Mouse (Mus musculus) liver, adult 2 months (tissue): Measurements from ENCODE around the gene Polk. TPM values are rescaled to one million over a fixed set of nuclear protein-coding genes. Genes with fewer than 3 reads are reported as not detected.

ENCODE experiments used
- DNase-seq: peaks from one replicate; pipeline ENCODE4 v3.0.0-alpha.2; 2011; ENCODE audit warnings: low read depth, low spot score; ENCODE audit errors: extremely low read depth
- H3K27ac ChIP-seq: fragments of 200-500 bp; replicated peaks from 2 replicates; pipeline ENCODE4 v1.5.1; 2012; ENCODE audit warnings: low read depth, mild to moderate bottlenecking, control low read depth, inconsistent platforms, low read length; ENCODE audit not compliant: insufficient read depth
- H3K27me3 ChIP-seq: fragments of 200-500 bp; 2 replicates; pipeline ENCODE4 v1.6.1; 2012; ENCODE audit warnings: mild to moderate bottlenecking, moderate library complexity, low read length, inconsistent platforms; ENCODE audit not compliant: control insufficient read depth, insufficient read depth
- H3K36me3 ChIP-seq: fragments of 200-500 bp; 2 replicates; pipeline ENCODE4 v1.6.1; 2012; ENCODE audit warnings: low read length, inconsistent platforms; ENCODE audit not compliant: control insufficient read depth, insufficient read depth
- H3K4me1 ChIP-seq: fragments of 200-500 bp; 2 replicates; pipeline ENCODE4 v1.6.1; 2011; ENCODE audit warnings: low read length; ENCODE audit not compliant: control insufficient read depth, insufficient read depth
- H3K4me3 ChIP-seq: fragments of 200-500 bp; 2 replicates; pipeline ENCODE4 v1.5.1; 2011; ENCODE audit warnings: low read depth, mild to moderate bottlenecking, control low read depth, low read length, moderate library complexity; ENCODE audit not compliant: insufficient read depth
- H3K79me2 ChIP-seq: fragments of 200-500 bp; 2 replicates; pipeline ENCODE4 v1.6.1; 2012; ENCODE audit warnings: inconsistent platforms, mild to moderate bottlenecking, low read length, moderate library complexity; ENCODE audit not compliant: control insufficient read depth, insufficient read depth
- H3K9ac ChIP-seq: fragments of 200-500 bp; 2 replicates; pipeline ENCODE4 v1.6.1; 2012; ENCODE audit warnings: low read depth, mild to moderate bottlenecking, control low read depth, inconsistent platforms, low read length
- CTCF ChIP-seq: fragments of 200-500 bp; IDR thresholded peaks from 2 replicates; pipeline ENCODE4 v1.5.1; 2011; ENCODE audit warnings: low read depth, low read length, control low read depth
- POLR2A ChIP-seq: fragments of 200-500 bp; IDR thresholded peaks from 2 replicates; pipeline ENCODE4 v1.6.1; 2011; ENCODE audit warnings: low read length, control low read depth; ENCODE audit not compliant: insufficient read depth; ENCODE audit errors: extremely low read depth
- WGBS: fragments of 180-500 bp; shearing (Covaris S2); methylation state at CpG from one replicate; pipeline ENCODE4 v1.1.7; 2018; 5-methylcytosine and 5-hydroxymethylcytosine counted together
- polyA plus RNA-seq: library from polyadenylated mRNA; depleted of rRNA; stranded (reverse); fragments of >200 nt; gene quantifications from 2 replicates; pipeline ENCODE4 v1.2.3, GENCODE M21; 2012
- total RNA-seq: library from RNA; depleted of rRNA; stranded (reverse); fragments of >200 nt; gene quantifications from 2 replicates; pipeline ENCODE4 v1.2.3, GENCODE M21; 2014

Gene Polk
- total and polyA plus RNA-seq, 2 experiments: 0.75 to 6.5 TPM

- WGBS: 79% methylated on average over 11 of the region's 11 CpGs
- H3K4me3 ChIP-seq: no peak overlapping the region
- peaks cover 4% of the 10 kb centered on the region; the same call in 1 of the 2 replicates for H3K4me1 ChIP-seq
- H3K9ac ChIP-seq: no peak overlapping the region
- no peaks in the 10 kb centered on the region for H3K27me3 ChIP-seq
- DNase-seq: no peak
- no peaks in the 10 kb centered on the region for H3K36me3 ChIP-seq
- no peak for TF ChIP-seq POLR2A
- no peak for TF ChIP-seq CTCF
- H3K79me2 ChIP-seq: peaks cover 7% of the 10 kb centered on the region; the same call in 1 of the 2 replicates
- no peak overlapping the region for H3K27ac ChIP-seq
Measured at GRCm38 (mm10) chr13:96527856-96528255, 14.5 kb downstream of the Polk start.

GRCm38 (mm10) chr13:96527022-96527421 is 15.4 kb downstream of the Polk start:
- WGBS: 85% methylated on average over 3 of the region's 3 CpGs
- no peak overlapping the region for H3K9ac ChIP-seq

GRCm38 (mm10) chr13:96521294-96521693 is 21.1 kb downstream of the Polk start:
- TF ChIP-seq CTCF (no peak), POLR2A (no peak)
- WGBS: 95% methylated on average over 3 of the region's 3 CpGs
- H3K27me3 ChIP-seq: no peaks in the 10 kb centered on the region
- peaks cover 4% of the 10 kb centered on the region; the same call in 1 of the 2 replicates for H3K4me1 ChIP-seq
- no peak overlapping the region for H3K27ac ChIP-seq
- DNase-seq: no peak
- no peak overlapping the region for H3K4me3 ChIP-seq
- H3K9ac ChIP-seq: no peak overlapping the region
- no peaks in the 10 kb centered on the region; the same call in 1 of the 2 replicates for H3K79me2 ChIP-seq
- H3K36me3 ChIP-seq: no peaks in the 10 kb centered on the region; the same call in 1 of the 2 replicates

More at GRCm38 (mm10) chr13:96527022-96527421, 15.4 kb downstream of the Polk start:
- no peak for DNase-seq
- no peak for TF ChIP-seq POLR2A
- no peak for TF ChIP-seq CTCF
- no peaks in the 10 kb centered on the region for H3K36me3 ChIP-seq
- peaks cover 5% of the 10 kb centered on the region; the same call in 1 of the 2 replicates for H3K79me2 ChIP-seq
- no peak overlapping the region for H3K4me3 ChIP-seq
- no peaks in the 10 kb centered on the region for H3K27me3 ChIP-seq
- H3K4me1 ChIP-seq: peaks cover 6% of the 10 kb centered on the region; the same call in 1 of the 2 replicates
- H3K27ac ChIP-seq: no peak overlapping the region

GRCm38 (mm10) chr13:96517335-96517734 is 25.0 kb downstream of the Polk start:
- Histone ChIP-seq H3K9ac (no peak overlapping the region), H3K27me3 (no peaks in the 10 kb centered on the region), H3K36me3 (peaks cover 2% of the 10 kb centered on the region; the same call in 1 of the 2 replicates), H3K4me3 (no peak overlapping the region), H3K27ac (no peak overlapping the region), H3K79me2 (no peaks in the 10 kb centered on the region; the same call in 1 of the 2 replicates), H3K4me1 (peaks cover 4% of the 10 kb centered on the region; the same call in 1 of the 2 replicates)
- 94% methylated on average over 2 of the region's 2 CpGs for WGBS
- no peak for TF ChIP-seq CTCF
- TF ChIP-seq POLR2A: no peak
- no peak for DNase-seq

DNA sequence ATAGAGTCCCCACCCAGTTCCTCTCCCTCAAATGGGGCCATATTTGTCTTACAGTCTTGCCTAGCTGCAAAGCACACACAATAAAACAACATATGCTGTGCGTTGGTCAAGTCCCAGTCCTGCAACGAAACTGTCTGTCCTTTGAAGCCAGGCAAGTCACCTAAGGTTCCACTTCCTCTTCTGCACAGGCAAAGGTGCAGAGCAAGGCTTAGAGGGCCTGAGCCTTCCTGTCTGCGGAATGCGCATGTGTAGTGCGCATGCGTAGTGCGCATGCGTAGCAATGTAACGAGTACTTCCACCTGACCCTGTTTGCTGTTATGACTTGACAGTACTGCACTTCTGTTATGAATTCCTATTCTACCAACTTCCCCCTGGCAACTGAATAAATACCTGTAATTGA is 26.1 kb downstream of the Polk start:
- H3K27ac ChIP-seq: no peak overlapping the region
- DNase-seq: no peak
- WGBS: 94% methylated on average over 9 of the region's 9 CpGs
- H3K36me3 ChIP-seq: peaks cover 2% of the 10 kb centered on the region; the same call in 1 of the 2 replicates
- H3K79me2 ChIP-seq: no peaks in the 10 kb centered on the region; the same call in 1 of the 2 replicates
- H3K4me1 ChIP-seq: no peaks in the 10 kb centered on the region
- no peaks in the 10 kb centered on the region for H3K27me3 ChIP-seq
- H3K4me3 ChIP-seq: no peak overlapping the region
- H3K9ac ChIP-seq: no peak overlapping the region
- TF ChIP-seq CTCF (no peak), POLR2A (no peak)

DNA sequence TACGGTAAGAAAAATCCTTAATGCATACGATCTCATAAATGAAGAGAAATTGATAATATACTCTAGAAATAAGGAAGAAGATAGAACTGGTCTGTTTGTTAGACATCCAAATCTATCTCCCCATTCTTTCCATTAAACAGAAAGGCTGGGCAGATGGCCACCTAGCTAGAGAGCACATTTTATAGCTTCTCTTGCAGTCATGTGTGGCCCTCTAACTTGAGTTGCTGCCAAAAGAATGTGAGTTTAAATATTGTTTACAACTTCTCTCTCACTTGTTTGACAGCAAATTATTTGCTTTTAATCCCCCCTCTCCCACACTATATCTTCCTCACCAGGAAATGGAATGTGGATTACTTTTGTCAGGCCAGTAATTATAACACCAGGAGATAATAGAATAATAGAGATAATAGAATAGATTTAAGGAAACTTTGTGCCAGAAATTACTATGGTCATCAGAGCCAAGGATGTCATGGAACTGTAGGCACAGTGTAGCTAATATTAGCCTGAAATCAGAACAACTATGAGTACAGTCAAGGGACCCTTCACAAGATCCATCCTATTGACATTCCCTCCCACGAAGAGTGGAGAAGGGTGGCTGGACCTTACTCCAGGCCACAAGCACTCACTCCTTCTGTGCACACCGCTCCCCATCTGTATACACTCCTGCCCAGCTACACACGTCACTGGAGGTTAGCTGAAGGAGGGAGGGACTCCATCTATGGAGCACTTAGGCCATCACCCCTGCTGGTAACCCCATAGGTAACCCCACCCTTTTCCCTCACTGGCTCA is 28.0 kb downstream of the Polk start:
- H3K79me2 ChIP-seq: no peaks in the 10 kb centered on the region
- TF ChIP-seq POLR2A (no peak), CTCF (no peak)
- no peak for DNase-seq

More for the DNA sequence above, 28.0 kb downstream of the Polk start:
- H3K27me3 ChIP-seq: no peaks in the 10 kb centered on the region
- H3K4me3 ChIP-seq: no peak overlapping the region
- WGBS: 88% methylated on average over 5 of the region's 5 CpGs
- no peaks in the 10 kb centered on the region for H3K4me1 ChIP-seq
- H3K27ac ChIP-seq: no peak overlapping the region
- H3K9ac ChIP-seq: no peak overlapping the region
- peaks cover 2% of the 10 kb centered on the region; the same call in 1 of the 2 replicates for H3K36me3 ChIP-seq
